Mouse (Mus musculus): ENCODE measurements around the gene Tmem203. TPM values are rescaled to one million over a fixed set of nuclear protein-coding genes. Genes with fewer than 3 reads are reported as not detected.

Tmem203 gene
- polyA plus RNA-seq, 1 experiment, result 31.9 TPM

- WGBS, result 87% methylated on average over 4 of the region's 4 CpGs
- DNase-seq, result no peak
- Histone ChIP-seq H3K4me3 (replicated peaks; ENCODE audit: insufficient read depth, low read depth, low read length) (no peak overlapping the region), H3K27me3 (ENCODE audit: control insufficient read depth, insufficient read depth, low read length) (no peaks in the 10 kb centered on the region), H3K27ac (ENCODE audit: insufficient read depth, low read length) (peak overlapping the region; percentile 43; the same call in 1 of the 2 replicates), H3K4me1 (ENCODE audit: control insufficient read depth, insufficient read depth, low read length) (peaks cover 4% of the 10 kb centered on the region; the same call in 1 of the 2 replicates)
- TF ChIP-seq POLR2A (IDR thresholded peaks at IDR 0.05; ENCODE audit: borderline replicate concordance, insufficient read depth, low read length) (no peak), CTCF (IDR thresholded peaks at IDR 0.05; ENCODE audit: borderline replicate concordance, insufficient read depth, low read depth, low read length) (no peak)
Measured at GRCm38 (mm10) chr2:25227406-25227805, 27.8 kb upstream of the Tmem203 start.

GRCm38 (mm10) chr2:25228431-25228889, 26.8 kb upstream of the Tmem203 start:
- H3K4me3 ChIP-seq (replicated peaks; ENCODE audit: insufficient read depth, low read depth, low read length), result peak overlapping the region; percentile 37
- DNase-seq, result peak; percentile 85 to 90
- H3K4me1 ChIP-seq (ENCODE audit: control insufficient read depth, insufficient read depth, low read length), result peaks cover 4% of the 10 kb centered on the region; the same call in 1 of the 2 replicates
- peak; percentile 85 for TF ChIP-seq CTCF (IDR thresholded peaks at IDR 0.05; ENCODE audit: borderline replicate concordance, insufficient read depth, low read depth, low read length)
- TF ChIP-seq POLR2A (IDR thresholded peaks at IDR 0.05; ENCODE audit: borderline replicate concordance, insufficient read depth, low read length), result no peak
- H3K27ac ChIP-seq (ENCODE audit: insufficient read depth, low read length), result peak overlapping the region; percentile 69
- WGBS, result under 1% methylated on average over 7 of the region's 7 CpGs
- no peaks in the 10 kb centered on the region for H3K27me3 ChIP-seq (ENCODE audit: control insufficient read depth, insufficient read depth, low read length)

- Histone ChIP-seq H3K27me3 (ENCODE audit: control insufficient read depth, insufficient read depth, low read length) (no peaks in the 10 kb centered on the region), H3K27ac (ENCODE audit: insufficient read depth, low read length) (peak overlapping the region; percentile 38), H3K4me3 (replicated peaks; ENCODE audit: insufficient read depth, low read depth, low read length) (no peak overlapping the region), H3K4me1 (ENCODE audit: control insufficient read depth, insufficient read depth, low read length) (peaks cover 4% of the 10 kb centered on the region; the same call in 1 of the 2 replicates)
- TF ChIP-seq POLR2A (IDR thresholded peaks at IDR 0.05; ENCODE audit: borderline replicate concordance, insufficient read depth, low read length) (no peak), CTCF (IDR thresholded peaks at IDR 0.05; ENCODE audit: borderline replicate concordance, insufficient read depth, low read depth, low read length) (no peak)
- WGBS, result 67% methylated on average over 6 of the region's 6 CpGs
- no peak for DNase-seq
Measured at GRCm38 (mm10) chr2:25228995-25229530, 26.2 kb upstream of the Tmem203 start.

GRCm38 (mm10) chr2:25229582-25229981, 25.7 kb upstream of the Tmem203 start:
- no peak for TF ChIP-seq CTCF (IDR thresholded peaks at IDR 0.05; ENCODE audit: borderline replicate concordance, insufficient read depth, low read depth, low read length)
- TF ChIP-seq POLR2A (IDR thresholded peaks at IDR 0.05; ENCODE audit: borderline replicate concordance, insufficient read depth, low read length), result no peak
- Histone ChIP-seq H3K4me3 (replicated peaks; ENCODE audit: insufficient read depth, low read depth, low read length) (no peak overlapping the region), H3K4me1 (ENCODE audit: control insufficient read depth, insufficient read depth, low read length) (peaks cover 4% of the 10 kb centered on the region; the same call in 1 of the 2 replicates), H3K27ac (ENCODE audit: insufficient read depth, low read length) (no peak overlapping the region), H3K27me3 (ENCODE audit: control insufficient read depth, insufficient read depth, low read length) (no peaks in the 10 kb centered on the region)
- DNase-seq, result no peak
- 87% methylated on average over 5 of the region's 5 CpGs for WGBS

- WGBS, result 74% methylated on average over 7 of the region's 7 CpGs
- Histone ChIP-seq H3K27me3 (ENCODE audit: control insufficient read depth, insufficient read depth, low read length) (no peaks in the 10 kb centered on the region), H3K27ac (ENCODE audit: insufficient read depth, low read length) (no peak overlapping the region), H3K4me1 (ENCODE audit: control insufficient read depth, insufficient read depth, low read length) (peaks cover 4% of the 10 kb centered on the region; the same call in 1 of the 2 replicates), H3K4me3 (replicated peaks; ENCODE audit: insufficient read depth, low read depth, low read length) (no peak overlapping the region)
- no peak for TF ChIP-seq POLR2A (IDR thresholded peaks at IDR 0.05; ENCODE audit: borderline replicate concordance, insufficient read depth, low read length)
- TF ChIP-seq CTCF (IDR thresholded peaks at IDR 0.05; ENCODE audit: borderline replicate concordance, insufficient read depth, low read depth, low read length), result no peak
- no peak for DNase-seq
Measured at GRCm38 (mm10) chr2:25230581-25230980, 24.7 kb upstream of the Tmem203 start.

- Histone ChIP-seq H3K4me1 (ENCODE audit: control insufficient read depth, insufficient read depth, low read length) (peaks cover 4% of the 10 kb centered on the region; the same call in 1 of the 2 replicates), H3K27me3 (ENCODE audit: control insufficient read depth, insufficient read depth, low read length) (no peaks in the 10 kb centered on the region), H3K27ac (ENCODE audit: insufficient read depth, low read length) (no peak overlapping the region), H3K4me3 (replicated peaks; ENCODE audit: insufficient read depth, low read depth, low read length) (no peak overlapping the region)
- DNase-seq, result no peak
- 40% methylated on average over 12 of the region's 12 CpGs for WGBS
- no peak for TF ChIP-seq CTCF (IDR thresholded peaks at IDR 0.05; ENCODE audit: borderline replicate concordance, insufficient read depth, low read depth, low read length)
- no peak for TF ChIP-seq POLR2A (IDR thresholded peaks at IDR 0.05; ENCODE audit: borderline replicate concordance, insufficient read depth, low read length)
Measured at GRCm38 (mm10) chr2:25231038-25231437, 24.2 kb upstream of the Tmem203 start.

- peaks cover 4% of the 10 kb centered on the region; the same call in 1 of the 2 replicates for H3K4me1 ChIP-seq (ENCODE audit: control insufficient read depth, insufficient read depth, low read length)
- H3K4me3 ChIP-seq (replicated peaks; ENCODE audit: insufficient read depth, low read depth, low read length), result no peak overlapping the region
- no peaks in the 10 kb centered on the region for H3K27me3 ChIP-seq (ENCODE audit: control insufficient read depth, insufficient read depth, low read length)
- 79% methylated on average over 4 of the region's 4 CpGs for WGBS
- TF ChIP-seq CTCF (IDR thresholded peaks at IDR 0.05; ENCODE audit: borderline replicate concordance, insufficient read depth, low read depth, low read length), result no peak
- TF ChIP-seq POLR2A (IDR thresholded peaks at IDR 0.05; ENCODE audit: borderline replicate concordance, insufficient read depth, low read length), result no peak
- DNase-seq, result no peak
- H3K27ac ChIP-seq (ENCODE audit: insufficient read depth, low read length), result no peak overlapping the region
Measured at GRCm38 (mm10) chr2:25233421-25233820, 21.8 kb upstream of the Tmem203 start.

- no peaks in the 10 kb centered on the region for H3K27me3 ChIP-seq (ENCODE audit: control insufficient read depth, insufficient read depth, low read length)
Measured at GRCm38 (mm10) chr2:25234050-25234449, 21.2 kb upstream of the Tmem203 start, which contains the start of gene Slc34a3. Slc34a3 (minus strand) TSS chr2:25234364.

More at GRCm38 (mm10) chr2:25234050-25234449, 21.2 kb upstream of the Tmem203 start, which contains the start of gene Slc34a3:
- Histone ChIP-seq H3K27ac (ENCODE audit: insufficient read depth, low read length) (no peak within 1 kb of the TSS), H3K4me3 (replicated peaks; ENCODE audit: insufficient read depth, low read depth, low read length) (no peak within 1 kb of the TSS), H3K4me1 (ENCODE audit: control insufficient read depth, insufficient read depth, low read length) (peaks cover under 1% of the 10 kb centered on the region; the same call in 1 of the 2 replicates)
- no peak for DNase-seq
- 82% methylated on average over 3 of the region's 3 CpGs for WGBS
- TF ChIP-seq CTCF (IDR thresholded peaks at IDR 0.05; ENCODE audit: borderline replicate concordance, insufficient read depth, low read depth, low read length), result no peak
- TF ChIP-seq POLR2A (IDR thresholded peaks at IDR 0.05; ENCODE audit: borderline replicate concordance, insufficient read depth, low read length), result no peak

Data from cerebellum, adult 2 months (tissue).